Mouse (Mus musculus) limb, embryonic 11.5 days (tissue): ENCODE results near the gene Olfr1496. TPM values are rescaled to one million over a fixed set of nuclear protein-coding genes. Genes with fewer than 3 reads are reported as not detected.
"Not testable (repeated sequence)": the region's sequence is repeated elsewhere in the genome, so short reads cannot be mapped to it uniquely, and the experiment has no call there.

ENCODE experiments used
- ATAC-seq: fragments of 200-750 bp; cut with Nextera tagmentation; 2 replicates; pipeline ENCODE4 v1.8.0; 2017; ENCODE audit warnings: low read depth; ENCODE audit not compliant: insufficient number of reproducible peaks, low FRiP score, low TSS enrichment
- DNase-seq: peaks from one replicate; pipeline ENCODE4 v3.0.0-alpha.2; 2015; ENCODE audit warnings: low spot score
- H3K27ac ChIP-seq: fragments of 300-500 bp; sonication (generic); replicated peaks from 2 replicates; pipeline ENCODE4 v1.5.1; 2014; ENCODE audit warnings: low read depth, mild to moderate bottlenecking, low read length
- H3K27me3 ChIP-seq: fragments of 300-500 bp; sonication (generic); 2 replicates; pipeline ENCODE4 v1.6.1; 2014; ENCODE audit warnings: mild to moderate bottlenecking, low read length, mixed read lengths; ENCODE audit not compliant: control insufficient read depth, insufficient read depth
- H3K36me3 ChIP-seq: fragments of 300-500 bp; sonication (generic); 2 replicates; pipeline ENCODE4 v1.6.1; 2014; ENCODE audit warnings: mild to moderate bottlenecking, low read length, moderate library complexity, mixed read lengths; ENCODE audit not compliant: control insufficient read depth, insufficient read depth
- H3K4me1 ChIP-seq: fragments of 300-500 bp; sonication (generic); 2 replicates; pipeline ENCODE4 v1.6.1; 2014; ENCODE audit warnings: low read length, mixed read lengths; ENCODE audit not compliant: control insufficient read depth, insufficient read depth
- H3K4me2 ChIP-seq: fragments of 300-500 bp; sonication (generic); 2 replicates; pipeline ENCODE4 v1.6.1; 2014; ENCODE audit warnings: low read depth, mild to moderate bottlenecking, moderate library complexity; ENCODE audit not compliant: severe bottlenecking
- H3K4me3 ChIP-seq: fragments of 300-500 bp; sonication (generic); 2 replicates; pipeline ENCODE4 v1.5.1; 2014; ENCODE audit warnings: low read depth, low read length
- H3K9ac ChIP-seq: fragments of 300-500 bp; sonication (generic); 2 replicates; pipeline ENCODE4 v1.6.1; 2014; ENCODE audit warnings: mild to moderate bottlenecking, low read length
- H3K9me3 ChIP-seq: fragments of 300-500 bp; sonication (generic); 2 replicates; pipeline ENCODE4 v1.6.1; 2016; ENCODE audit warnings: low read length; ENCODE audit not compliant: control insufficient read depth
- WGBS: fragments of 180-500 bp; shearing (Covaris S2); extraction: QIAGEN DNeasy Blood & Tissue Kit; methylation state at CpG from one replicate; pipeline ENCODE4 v1.1.7; 2014; 5-methylcytosine and 5-hydroxymethylcytosine counted together
- polyA plus RNA-seq: library from polyadenylated mRNA; unstranded; fragments of >200 nt; fragmentation: Nextera tagmentation; extraction: Ambion mirVana; gene quantifications from 2 replicates; pipeline ENCODE4 v1.2.1, GENCODE M21; 2014

The Olfr1496 gene
- not detected in 2 replicates for polyA plus RNA-seq

DNA sequence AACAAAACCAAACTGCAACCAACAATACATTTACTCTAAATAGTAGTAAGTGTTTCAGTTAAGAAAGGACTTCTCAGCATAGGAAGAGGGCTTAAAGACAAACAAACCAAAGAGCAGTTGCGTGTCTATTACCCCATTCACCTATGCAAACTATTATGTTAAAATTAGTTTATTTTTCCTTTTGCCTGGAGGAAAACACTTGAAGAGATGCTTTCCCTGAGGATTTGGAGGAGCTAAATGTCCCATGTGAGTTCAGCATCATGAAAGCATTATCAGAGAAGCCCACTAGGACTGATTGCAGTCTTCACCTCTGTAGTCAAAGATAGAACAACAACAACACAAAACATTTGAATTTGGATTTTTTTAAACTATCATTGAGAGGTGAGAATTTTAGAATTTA, at the start of gene Olfr1496:
Gene Olfr1496, plus strand, starts transcription at position 301 of the 400 bp plus-strand sequence.
- ATAC-seq (no peak), DNase-seq (no peak)
- Histone ChIP-seq H3K4me3 (no peak within 1 kb of the TSS), H3K27ac (no peak within 1 kb of the TSS), H3K9me3 (no peaks in the 10 kb centered on the region), H3K9ac (no peak within 1 kb of the TSS), H3K4me1 (no peaks in the 10 kb centered on the region), H3K27me3 (no peaks in the 10 kb centered on the region), H3K36me3 (no peaks in the 10 kb centered on the region), H3K4me2 (no peak within 1 kb of the TSS)
- WGBS = 89% methylated on average over 1 of the region's 1 CpGs

DNA sequence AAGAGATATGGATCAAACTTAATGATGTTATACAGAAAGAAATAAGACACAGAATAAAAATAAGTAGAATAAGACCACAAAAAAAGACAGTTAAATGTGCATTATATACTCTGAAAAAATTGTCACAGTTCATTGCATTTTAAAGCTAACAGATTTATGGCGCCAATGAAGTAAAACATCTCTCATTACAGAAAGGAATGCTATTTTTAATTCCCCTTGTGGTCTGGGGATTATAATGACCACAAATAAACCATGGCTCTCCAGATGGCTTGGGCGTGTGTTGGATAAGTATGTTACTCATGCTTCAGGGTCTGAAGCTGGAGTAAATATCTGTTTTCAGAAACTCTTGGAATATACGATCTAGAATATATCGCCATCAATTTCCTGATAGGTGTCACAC, 38.2 kb upstream of the Olfr1496 start, which contains the start of gene Olfr1494:
Gene Olfr1494, plus strand, starts transcription at position 301 of the 400 bp plus-strand sequence.
- no peak within 1 kb of the TSS for H3K27ac ChIP-seq
- H3K4me2 ChIP-seq = no peak within 1 kb of the TSS
- no peak within 1 kb of the TSS for H3K4me3 ChIP-seq
- no peak for DNase-seq
- H3K4me1 ChIP-seq = no peaks in the 10 kb centered on the region
- 89% methylated on average over 4 of the region's 4 CpGs for WGBS
- H3K9ac ChIP-seq = no peak within 1 kb of the TSS
- H3K9me3 ChIP-seq = no peaks in the 10 kb centered on the region
- H3K27me3 ChIP-seq = no peaks in the 10 kb centered on the region
- no peak for ATAC-seq
- H3K36me3 ChIP-seq = no peaks in the 10 kb centered on the region

DNA sequence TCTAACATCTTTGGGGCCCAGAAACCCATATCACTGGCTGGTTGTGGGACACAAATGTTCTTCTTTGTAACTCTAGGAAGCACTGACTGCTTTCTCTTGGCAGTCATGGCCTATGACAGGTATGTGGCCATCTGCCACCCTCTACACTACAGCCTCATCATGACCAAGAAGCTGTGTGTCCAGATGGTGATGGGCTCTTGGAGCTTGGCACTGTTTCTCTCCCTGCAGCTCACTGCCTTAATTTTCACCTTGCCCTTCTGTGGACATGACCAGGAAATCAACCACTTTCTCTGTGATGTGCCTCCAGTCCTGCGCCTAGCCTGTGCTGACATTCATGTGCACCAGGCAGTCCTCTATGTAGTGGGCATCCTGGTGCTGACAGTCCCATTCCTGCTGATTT, 28.3 kb upstream of the Olfr1496 start:
- H3K4me3 ChIP-seq = no peak overlapping the region
- H3K27me3 ChIP-seq = no peaks in the 10 kb centered on the region
- no peak overlapping the region for H3K9ac ChIP-seq
- H3K36me3 ChIP-seq = no peaks in the 10 kb centered on the region
- DNase-seq = no peak
- no peak overlapping the region for H3K4me2 ChIP-seq
- no peaks in the 10 kb centered on the region for H3K4me1 ChIP-seq
- 100% methylated on average over 1 of the region's 1 CpGs for WGBS
- no peaks in the 10 kb centered on the region; the same call in 1 of the 2 replicates for H3K9me3 ChIP-seq
- ATAC-seq = no peak
- no peak overlapping the region for H3K27ac ChIP-seq

DNA sequence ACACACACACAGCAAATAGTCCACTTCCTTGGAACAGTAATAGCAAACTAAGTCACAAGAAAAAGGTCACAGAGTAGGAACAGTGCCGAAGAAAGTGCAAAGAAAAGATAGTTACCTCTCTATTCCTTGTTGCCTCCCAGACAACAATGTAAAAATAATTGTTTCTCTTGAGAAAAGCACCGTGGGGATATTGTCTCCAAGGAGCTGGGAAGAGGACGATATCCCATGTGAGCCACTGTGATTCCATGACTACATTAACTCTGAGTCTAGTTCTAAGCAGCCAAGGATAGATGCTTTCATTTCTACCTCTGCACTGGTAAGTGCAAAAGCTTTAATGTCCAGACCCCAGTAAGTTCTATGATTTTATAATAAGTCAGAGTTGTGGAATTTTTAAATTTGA, 13.4 kb upstream of the Olfr1496 start, which contains the start of gene Olfr1495:
Gene Olfr1495, plus strand, starts transcription at position 301 of the 400 bp plus-strand sequence.
- DNase-seq = no peak
- Histone ChIP-seq H3K36me3 (no peaks in the 10 kb centered on the region), H3K27ac (no peak within 1 kb of the TSS), H3K4me2 (no peak within 1 kb of the TSS), H3K4me3 (no peak within 1 kb of the TSS), H3K4me1 (no peaks in the 10 kb centered on the region), H3K9me3 (no peaks in the 10 kb centered on the region; the same call in 1 of the 2 replicates), H3K27me3 (no peaks in the 10 kb centered on the region), H3K9ac (no peak within 1 kb of the TSS)
- WGBS = 89% methylated on average over 3 of the region's 3 CpGs
- ATAC-seq = no peak

DNA sequence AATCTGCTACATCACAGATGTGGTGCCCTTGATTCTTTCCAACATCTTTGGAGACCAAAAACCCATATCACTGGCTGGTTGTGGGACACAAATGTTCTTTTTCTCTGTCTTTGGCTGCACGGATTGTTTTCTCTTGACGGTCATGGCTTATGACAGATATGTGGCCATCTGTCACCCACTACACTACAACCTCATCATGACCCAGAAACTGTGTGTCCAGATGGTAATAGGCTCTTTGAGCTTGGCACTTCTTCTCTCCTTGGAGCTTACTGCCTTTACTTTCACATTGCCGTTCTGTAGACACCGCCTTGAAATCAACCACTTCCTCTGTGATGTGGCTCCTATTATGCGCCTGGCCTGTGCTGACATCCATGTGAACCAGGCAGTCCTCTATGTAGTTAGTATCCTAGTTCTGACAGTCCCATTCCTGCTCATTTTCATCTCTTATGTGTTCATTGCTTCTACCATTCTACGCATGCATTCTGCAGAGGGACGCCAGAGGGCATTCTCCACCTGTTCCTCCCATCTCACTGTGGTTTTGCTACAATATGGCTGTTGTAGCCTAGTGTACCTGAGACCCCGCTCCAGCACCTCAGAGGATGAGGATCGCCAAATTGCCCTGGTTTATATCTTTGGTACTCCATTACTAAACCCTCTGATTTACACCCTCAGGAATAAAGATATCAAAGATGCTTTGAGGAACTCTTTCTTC, 9.0 kb upstream of the Olfr1496 start:
- Histone ChIP-seq H3K4me3 (no peak overlapping the region), H3K9me3 (no peaks in the 10 kb centered on the region; the same call in 1 of the 2 replicates), H3K27ac (no peak overlapping the region)

DNA sequence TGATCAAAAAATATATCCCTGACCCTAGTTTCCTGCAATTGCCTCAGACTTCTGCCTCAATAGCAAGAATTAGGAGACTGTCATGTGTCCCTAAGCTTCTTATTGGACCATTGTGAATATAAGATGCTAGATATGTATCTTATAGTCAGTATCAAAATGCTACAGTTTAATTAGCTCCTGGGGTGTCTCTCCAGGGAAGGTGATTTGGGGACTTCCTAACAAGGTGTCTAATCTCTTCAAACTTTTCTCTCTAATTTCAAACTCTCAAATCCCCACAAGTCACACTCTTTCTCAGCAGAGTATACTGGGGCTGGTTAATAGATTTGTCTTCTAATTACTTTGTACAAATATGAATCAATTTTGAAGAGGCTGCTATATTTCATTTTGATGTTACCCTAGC, 20.4 kb downstream of the Olfr1496 start, which contains the start of gene Olfr1497:
Gene Olfr1497, minus strand, starts transcription at position 101 of the 400 bp plus-strand sequence.
- ATAC-seq = no peak
- Histone ChIP-seq H3K4me3 (no peak within 1 kb of the TSS), H3K4me1 (no peaks in the 10 kb centered on the region), H3K4me2 (no peak within 1 kb of the TSS), H3K9ac (no peak within 1 kb of the TSS), H3K27me3 (no peaks in the 10 kb centered on the region), H3K36me3 (no peaks in the 10 kb centered on the region), H3K9me3 (no peaks in the 10 kb centered on the region), H3K27ac (no peak within 1 kb of the TSS)
- DNase-seq = no peak

More for the DNA sequence above, 9.0 kb upstream of the Olfr1496 start:
- H3K27me3 ChIP-seq = no peaks in the 10 kb centered on the region
- no peaks in the 10 kb centered on the region for H3K4me1 ChIP-seq
- H3K4me2 ChIP-seq = no peak overlapping the region
- H3K9ac ChIP-seq = no peak overlapping the region
- H3K36me3 ChIP-seq = no peaks in the 10 kb centered on the region
- DNase-seq = no peak
- no peak for ATAC-seq
- WGBS = 93% methylated on average over 9 of the region's 9 CpGs

DNA sequence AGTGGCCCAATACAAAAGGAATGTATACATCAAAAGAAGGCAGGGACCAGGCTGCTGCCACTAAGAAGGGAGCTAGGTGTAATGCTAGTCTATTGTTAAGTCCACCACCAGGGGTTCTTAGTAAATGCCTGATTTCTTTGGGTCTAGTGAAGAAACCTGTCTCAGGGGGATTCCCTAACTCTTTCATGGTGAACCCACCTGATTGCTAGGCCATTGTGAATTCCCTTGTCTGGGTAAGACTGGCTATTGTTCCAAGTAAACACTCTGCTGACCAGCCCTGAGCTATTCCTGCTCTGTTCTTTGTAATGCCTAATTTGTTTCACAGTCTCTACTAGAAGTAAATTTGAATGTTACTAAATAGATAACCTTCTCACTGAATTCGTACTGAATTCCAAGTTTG, 27.8 kb downstream of the Olfr1496 start:
- not testable (repeated sequence) for H3K27ac ChIP-seq, H3K4me2 ChIP-seq, ATAC-seq, H3K4me3 ChIP-seq, H3K9me3 ChIP-seq, DNase-seq, H3K4me1 ChIP-seq, H3K9ac ChIP-seq, H3K36me3 ChIP-seq, H3K27me3 ChIP-seq
- WGBS = 64% methylated on average over 1 of the region's 1 CpGs

DNA sequence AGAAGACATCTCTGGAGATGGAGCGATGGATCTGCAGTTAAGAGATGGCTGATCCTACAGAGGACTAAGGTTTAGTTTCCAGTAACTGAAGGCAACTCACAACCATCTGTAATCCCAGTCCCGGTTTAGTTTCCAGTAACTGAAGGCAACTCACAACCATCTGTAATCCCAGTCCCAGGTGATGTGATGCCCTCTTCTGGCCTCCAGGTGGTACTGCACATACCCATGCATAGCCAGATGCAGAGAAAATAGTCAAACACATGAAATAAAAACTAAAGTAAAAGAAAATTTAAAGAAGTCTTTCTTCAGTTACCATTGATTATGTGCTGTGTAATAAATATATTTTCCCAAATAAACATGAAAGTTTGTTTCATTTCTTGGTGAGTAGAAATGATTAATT, 35.1 kb downstream of the Olfr1496 start:
- H3K4me2 ChIP-seq = no peak overlapping the region
- DNase-seq = no peak
- no peaks in the 10 kb centered on the region for H3K27me3 ChIP-seq
- no peak overlapping the region for H3K4me3 ChIP-seq
- no peaks in the 10 kb centered on the region for H3K9me3 ChIP-seq
- no peaks in the 10 kb centered on the region for H3K4me1 ChIP-seq
- WGBS = 52% methylated on average over 2 of the region's 2 CpGs
- H3K27ac ChIP-seq = no peak overlapping the region
- ATAC-seq = no peak
- H3K36me3 ChIP-seq = no peaks in the 10 kb centered on the region
- no peak overlapping the region for H3K9ac ChIP-seq
